Mouse (Mus musculus) ES-Bruce4 (cell line): ENCODE measurements around the gene Casp6.

Experiments
- CTCF ChIP-seq: IDR thresholded peaks from one replicate; pipeline ENCODE4 v1.8.1; 2011; ENCODE audit warnings: low read depth, low read length
- EP300 ChIP-seq: IDR thresholded peaks from 2 replicates; pipeline ENCODE4 v1.6.1; 2011; ENCODE audit warnings: low read depth, low read length; ENCODE audit not compliant: insufficient read depth
- POLR2A ChIP-seq: IDR thresholded peaks from one replicate; pipeline ENCODE4 v1.8.1; 2011; ENCODE audit warnings: low read length; ENCODE audit not compliant: insufficient read depth

DNA sequence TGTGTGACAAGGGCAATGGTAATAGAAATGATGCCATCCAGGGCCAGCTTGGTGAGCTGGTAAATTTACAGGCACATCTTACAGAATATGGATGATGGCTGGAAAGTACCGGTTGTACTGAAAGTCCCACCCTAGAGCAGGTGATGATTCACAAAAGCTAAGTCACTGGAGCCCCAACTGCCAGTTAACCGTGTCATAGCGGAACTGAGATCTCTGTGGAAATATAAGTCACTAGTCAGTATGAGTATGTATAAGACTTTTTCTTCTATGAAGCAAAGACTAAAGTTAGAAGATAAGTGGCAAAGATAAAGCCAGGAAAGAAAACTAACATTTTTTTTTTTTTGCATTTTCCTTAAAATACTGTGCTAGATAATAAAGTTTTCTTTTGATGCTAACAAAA lies 8.1 kb upstream of the Casp6 start:
- no peak for TF ChIP-seq POLR2A
- TF ChIP-seq CTCF: no peak
- TF ChIP-seq EP300: no peak
